Mouse (Mus musculus): ENCODE measurements around the gene Fmnl2.

Gene Fmnl2

DNA sequence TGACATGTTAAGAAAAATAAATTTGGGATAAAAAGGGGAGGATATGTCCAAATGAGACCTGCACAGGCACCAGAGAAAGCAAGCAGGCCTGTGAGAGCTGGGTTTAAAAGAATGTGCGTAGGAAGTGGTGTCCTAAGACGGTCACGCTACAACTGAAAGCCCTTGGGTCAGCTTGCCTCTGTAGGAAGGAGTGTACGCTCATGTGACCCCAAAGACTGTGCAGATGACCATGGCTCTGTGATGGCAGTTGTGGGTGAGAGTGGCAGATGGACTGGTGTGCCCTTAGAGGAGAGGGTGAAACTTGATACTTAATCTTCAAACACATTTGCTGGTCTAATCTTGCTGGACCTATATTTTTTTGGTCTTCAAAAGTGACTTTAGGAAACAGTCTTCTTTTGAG lies 92.6 kb downstream of the Fmnl2 start:
- peak in 1 of 2 experiments; percentile 30 for DNase-seq (ENCODE audit: inconsistent age in 2 of 2, low spot score in 1 of 2)

DNA sequence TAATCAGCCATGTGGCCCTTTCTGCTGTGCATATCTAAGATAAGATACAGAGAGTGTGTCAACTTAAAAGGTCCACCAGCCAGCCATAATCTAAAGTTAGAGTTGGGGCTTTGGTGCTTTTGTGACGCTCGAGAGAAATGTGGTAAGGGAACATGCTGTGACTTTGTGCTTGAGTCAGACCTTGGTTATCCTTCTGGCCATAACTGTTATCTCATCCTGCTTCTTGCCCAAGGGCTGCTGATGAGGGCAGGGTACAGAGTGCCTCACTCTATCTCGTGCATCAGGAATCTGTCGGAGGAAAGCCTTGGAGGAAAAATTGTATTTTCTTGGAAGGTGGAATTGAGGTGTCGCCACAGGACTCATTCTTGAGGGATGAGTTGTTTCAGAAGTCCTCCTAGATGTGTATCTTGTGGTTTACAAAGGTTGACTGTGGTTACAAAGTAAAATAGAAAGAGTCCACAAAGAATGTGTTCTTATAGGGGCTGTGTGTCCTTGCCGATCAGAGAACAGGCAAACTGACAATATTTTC lies 94.6 kb downstream of the Fmnl2 start:
- DNase-seq (ENCODE audit: inconsistent age in 2 of 2, low spot score in 1 of 2) = peak; percentile 73 to 81

DNA sequence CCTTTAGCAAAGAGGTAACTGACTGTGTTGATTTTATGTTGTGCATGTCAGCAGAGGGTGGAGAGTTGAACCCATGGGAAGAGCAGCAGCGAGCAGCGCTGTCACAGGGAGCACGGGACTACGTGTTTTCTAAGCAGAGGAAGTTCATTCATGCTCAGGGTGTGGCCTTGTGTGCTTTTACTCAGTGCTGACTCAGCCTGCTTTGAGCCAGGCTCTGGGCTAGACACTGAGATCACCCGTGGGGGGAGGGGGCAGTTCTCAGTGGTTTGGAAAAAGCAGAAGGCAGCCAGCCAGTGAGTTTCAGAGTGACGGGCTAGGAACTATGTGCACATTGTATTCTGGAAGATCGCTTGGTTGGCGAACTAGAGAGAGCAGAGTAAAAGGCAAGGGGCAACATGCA lies 97.4 kb downstream of the Fmnl2 start:
- DNase-seq (ENCODE audit: inconsistent age in 2 of 2, low spot score in 1 of 2) = peak; percentile 94 to 96

DNA sequence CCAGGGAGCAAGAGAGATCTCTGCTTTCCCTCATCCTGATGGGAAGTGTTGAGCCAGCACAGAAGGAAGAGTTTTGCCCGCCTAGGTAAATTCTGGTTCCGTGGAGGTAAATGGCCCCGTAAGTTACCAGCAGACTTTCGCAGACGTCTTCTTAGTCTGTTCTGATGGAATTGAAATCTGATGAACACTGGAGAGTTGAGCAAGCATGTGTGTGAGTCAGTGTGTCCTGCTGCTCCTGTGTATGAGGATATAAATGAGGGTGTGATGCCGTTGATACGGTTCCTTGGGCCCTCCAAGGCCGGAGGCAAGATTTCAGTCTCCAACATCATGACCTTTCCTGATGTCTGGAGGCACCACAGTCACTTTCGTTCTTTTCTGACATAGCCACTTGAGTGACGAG lies 98.2 kb downstream of the Fmnl2 start:
- peak in 1 of 2 experiments; percentile 84 for DNase-seq (ENCODE audit: inconsistent age in 2 of 2, low spot score in 1 of 2)

DNA sequence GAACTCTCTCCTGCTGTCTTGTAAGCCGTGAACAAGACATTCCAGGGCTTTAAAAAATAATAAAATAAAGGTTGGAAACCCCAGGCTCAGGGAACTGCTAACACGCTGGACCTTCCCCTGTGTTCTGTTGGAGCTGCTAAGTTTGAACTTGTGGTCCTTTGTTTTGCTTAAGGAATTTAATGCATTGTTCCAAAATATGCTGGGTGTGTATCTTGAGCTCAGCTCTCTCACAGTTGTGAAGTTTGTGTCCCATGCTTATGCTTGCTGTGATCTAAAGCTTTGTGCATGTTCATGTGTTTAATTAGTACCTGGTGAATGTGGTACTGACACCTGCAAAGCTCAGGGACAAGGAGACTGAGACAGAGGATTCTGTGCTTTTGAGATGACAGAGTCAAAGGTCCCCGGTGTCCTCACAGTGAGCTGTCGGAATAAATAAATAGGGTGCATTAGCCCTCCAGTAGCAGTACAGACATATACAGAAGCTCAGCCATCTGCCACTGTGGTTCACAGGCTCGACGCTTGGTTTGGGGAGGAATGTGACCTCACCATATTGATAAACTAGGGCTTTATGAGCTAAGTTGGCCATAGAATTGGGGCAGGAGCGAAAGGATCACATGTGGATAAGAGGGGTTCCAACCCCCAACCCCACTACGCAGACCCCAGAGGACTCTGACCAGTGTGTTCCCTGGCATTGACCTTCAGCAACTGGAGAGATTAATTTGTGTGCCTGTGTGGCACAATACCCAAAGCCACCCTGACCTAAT lies 100.3 kb downstream of the Fmnl2 start:
- DNase-seq (ENCODE audit: inconsistent age in 2 of 2, low spot score in 1 of 2) = peak in 1 of 2 experiments; percentile 74

DNA sequence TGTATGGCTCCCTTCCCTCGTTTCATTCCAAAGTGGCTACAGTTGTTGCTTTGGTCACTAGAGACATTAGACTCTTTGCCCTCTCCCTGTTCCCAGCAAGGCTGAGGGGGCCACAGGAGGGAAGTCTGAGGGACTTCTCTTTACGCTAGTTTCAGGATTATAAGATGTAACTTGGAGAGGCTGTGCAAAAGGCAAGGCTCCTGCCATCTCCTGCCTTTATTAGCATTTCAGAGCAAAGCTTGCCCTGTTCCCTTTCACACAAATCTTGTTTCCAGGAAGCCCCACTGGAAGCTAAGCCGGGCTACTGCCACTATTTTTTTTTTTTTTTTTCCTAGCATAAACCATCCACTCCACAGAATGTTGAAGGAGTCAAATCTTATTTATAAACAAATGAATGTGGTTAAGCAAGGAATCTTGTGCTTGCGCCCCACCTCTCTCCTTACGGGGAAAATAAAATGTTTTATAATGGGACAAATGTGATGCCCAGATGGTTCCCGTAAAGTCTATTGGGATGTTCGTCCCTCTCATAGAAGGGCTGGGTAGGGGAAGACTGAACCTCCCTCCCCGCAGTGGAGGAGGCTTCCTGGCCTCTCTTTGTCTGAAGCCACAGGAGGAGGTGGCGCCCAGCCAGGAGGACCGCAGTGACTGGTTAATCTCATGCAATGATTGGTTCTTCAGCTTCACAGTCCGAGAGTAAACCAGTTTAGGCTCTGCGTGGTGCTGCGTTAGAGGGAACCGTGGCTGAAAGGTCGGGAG lies 101.1 kb downstream of the Fmnl2 start:
- peak; percentile 73 to 89 for DNase-seq (ENCODE audit: inconsistent age in 2 of 2, low spot score in 1 of 2)

DNA sequence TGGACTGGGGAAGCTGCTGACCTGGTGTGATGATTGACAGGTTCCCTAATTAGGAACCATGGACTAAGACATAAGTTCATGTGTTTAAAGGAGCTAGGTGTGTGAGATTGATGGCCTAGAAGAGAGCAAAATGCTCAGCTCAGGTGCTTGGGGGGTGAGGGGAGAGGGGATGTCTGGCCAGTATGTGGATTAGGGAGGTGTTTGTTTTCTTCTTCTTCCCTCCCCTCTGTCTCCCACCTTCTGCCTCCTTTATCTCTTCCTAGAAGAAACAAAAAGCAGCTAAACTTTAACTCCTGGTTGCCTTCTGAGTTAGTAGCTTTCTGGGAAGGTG lies 101.6 kb downstream of the Fmnl2 start:
- DNase-seq (ENCODE audit: inconsistent age in 2 of 2, low spot score in 1 of 2) = no peak

DNA sequence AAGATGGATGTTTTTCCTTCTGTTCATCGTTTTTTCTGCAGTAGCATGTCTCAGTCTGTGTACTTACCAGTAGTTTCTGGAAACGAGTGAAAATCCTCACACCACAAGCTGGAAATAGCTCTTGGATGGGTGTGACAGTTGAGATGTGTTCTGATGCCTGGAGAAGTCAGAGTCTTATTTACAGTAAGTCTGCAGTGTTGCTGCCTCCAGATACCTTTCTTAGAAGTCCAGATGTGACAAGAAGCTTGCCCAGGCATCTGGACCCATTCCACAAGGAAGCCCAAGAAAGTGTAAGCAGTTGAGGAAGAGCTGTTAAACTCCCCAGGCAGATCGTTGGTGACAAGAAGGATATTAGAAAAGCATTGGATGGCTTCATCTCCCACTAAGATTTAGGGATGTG lies 102.3 kb downstream of the Fmnl2 start:
- no peak for DNase-seq (ENCODE audit: inconsistent age in 2 of 2, low spot score in 1 of 2)

DNA sequence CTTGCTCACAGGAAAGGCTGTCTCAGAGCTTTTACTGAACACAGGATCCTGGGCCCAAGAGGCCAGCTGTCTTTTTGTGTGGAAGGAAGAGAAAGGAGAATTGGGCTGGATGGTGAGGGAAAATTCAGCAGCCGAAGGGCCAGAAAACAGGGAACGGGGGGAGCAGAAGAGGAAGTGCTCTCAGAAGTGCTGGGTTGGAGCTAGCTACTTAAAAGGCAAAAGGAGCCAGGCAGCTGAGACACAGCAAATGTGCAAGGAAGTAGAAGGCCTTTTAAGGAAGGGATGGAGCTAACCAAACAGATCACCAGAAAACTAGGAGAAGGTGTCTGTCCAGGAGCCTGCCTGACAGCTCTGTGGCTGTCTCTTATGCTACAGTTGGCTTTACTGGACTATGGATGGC lies 103.0 kb downstream of the Fmnl2 start:
- peak in 1 of 2 experiments; percentile 44 for DNase-seq (ENCODE audit: inconsistent age in 2 of 2, low spot score in 1 of 2)

DNA sequence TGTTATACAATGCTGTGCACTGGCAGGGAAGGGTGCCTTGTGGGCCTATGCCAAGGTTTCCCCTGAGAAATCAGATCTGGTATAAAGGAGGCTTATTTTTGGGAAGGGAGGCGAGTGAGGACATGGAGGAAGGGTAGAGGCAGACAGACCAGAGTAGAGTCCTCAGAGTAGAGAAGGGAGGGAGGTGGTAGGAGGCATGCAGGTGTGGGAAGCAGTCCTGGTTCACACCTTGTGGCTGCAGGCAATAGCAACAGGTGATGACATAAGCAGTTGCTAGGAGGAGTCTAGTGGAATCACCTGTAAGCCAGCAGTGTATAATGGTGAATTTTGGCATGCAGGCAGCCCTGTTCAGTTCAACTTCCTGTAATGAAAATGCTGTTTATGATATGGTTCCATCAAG lies 105.8 kb downstream of the Fmnl2 start:
- DNase-seq (ENCODE audit: inconsistent age in 2 of 2, low spot score in 1 of 2) = no peak

DNA sequence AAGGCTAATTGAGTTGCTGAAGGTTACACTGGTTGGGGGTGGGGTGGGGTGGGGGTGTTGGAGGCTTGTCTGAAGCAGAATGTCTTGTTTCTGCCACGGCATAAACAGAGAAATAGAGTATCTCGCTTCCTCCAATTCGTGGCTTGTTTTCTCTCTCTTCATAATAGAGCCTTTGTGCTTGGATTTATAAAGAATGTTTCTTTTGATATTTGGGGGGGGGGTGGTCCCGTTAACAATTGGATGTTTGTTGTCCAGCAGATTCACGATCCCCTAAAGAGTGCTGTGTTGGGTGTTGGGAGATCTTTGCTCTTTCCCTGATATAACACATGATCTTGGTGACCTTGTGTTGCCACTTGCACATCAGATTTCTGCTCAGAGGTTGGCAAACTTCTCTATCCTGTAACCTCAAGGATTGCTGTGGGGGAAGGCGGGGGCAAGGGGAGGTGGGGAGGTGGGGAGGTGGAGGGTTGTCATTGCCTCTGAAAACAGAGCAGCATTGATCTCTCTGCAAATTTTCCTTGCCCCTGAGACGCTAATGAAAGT lies 106.8 kb downstream of the Fmnl2 start:
- DNase-seq (ENCODE audit: inconsistent age in 2 of 2, low spot score in 1 of 2) = peak in 1 of 2 experiments; percentile 59

DNA sequence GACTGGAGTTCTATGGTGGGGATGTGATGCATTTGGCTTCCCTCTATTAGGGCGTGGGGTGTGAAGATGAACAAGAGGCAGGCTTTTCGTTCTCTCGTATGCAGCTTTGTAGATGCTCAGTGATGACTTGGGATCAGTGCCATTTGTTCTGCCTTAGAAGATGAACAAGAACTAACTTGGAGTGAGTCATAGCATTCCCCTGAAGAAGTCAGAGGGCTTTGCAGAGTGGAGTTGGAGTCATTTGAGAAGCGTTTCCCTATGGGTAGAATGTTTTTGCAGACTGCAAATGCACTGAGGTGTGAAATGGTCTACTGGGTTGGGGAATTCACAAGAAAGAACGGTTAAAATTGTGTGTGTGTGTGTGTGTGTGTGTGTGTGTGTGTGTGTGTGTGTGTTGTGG lies 108.6 kb downstream of the Fmnl2 start:
- peak in 1 of 2 experiments; percentile 46 for DNase-seq (ENCODE audit: inconsistent age in 2 of 2, low spot score in 1 of 2)

DNA sequence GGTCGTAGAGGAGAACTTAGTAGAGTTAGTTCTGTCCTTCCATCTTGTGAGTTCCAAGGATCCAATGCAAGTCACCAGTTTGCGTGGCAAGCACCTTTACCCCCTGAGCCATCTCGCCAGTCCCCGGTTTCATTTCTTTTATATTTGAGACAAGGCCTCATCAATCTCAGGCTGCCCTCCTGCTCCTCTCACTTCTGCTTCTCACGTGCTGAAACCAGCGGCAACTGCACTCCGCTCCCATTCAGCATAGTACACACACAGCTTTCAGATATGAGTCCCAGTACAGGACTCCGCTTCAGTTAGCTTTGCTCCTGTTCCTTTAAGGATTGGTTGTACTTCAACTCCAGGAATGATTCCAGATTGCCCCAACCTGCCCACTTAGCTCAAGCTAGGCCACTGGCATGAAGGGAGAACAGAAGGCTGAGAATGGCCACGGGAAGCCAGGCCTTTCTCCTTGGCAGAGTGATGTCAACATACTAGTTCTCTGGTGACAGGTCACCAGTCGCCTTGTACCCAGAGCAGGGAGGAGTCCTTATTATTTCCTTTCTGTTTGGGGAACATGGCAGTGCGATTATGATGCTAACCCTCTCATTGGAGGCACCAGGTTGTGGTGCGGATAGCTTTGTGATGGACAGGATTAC lies 109.3 kb downstream of the Fmnl2 start:
- DNase-seq (ENCODE audit: inconsistent age in 2 of 2, low spot score in 1 of 2) = peak in 1 of 2 experiments; percentile 48

DNA sequence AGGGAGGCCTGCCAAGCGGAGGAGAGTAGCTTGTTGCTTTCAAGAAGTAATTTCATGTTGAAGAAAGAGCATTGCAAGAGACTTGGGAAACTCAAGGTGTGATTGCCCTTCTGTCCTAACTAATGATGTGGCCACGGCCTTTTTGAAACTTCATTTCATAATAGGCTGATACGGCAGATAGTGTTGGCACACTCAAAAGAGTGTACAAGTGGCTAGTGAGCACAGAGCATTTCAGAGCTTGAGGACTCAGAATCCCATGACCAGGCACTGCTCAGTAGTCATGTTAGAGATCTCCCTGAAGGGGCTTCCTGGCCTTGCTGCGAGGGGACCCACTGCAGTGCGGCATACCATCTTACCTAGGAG lies 109.8 kb downstream of the Fmnl2 start:
- DNase-seq (ENCODE audit: inconsistent age in 2 of 2, low spot score in 1 of 2) = no peak

DNA sequence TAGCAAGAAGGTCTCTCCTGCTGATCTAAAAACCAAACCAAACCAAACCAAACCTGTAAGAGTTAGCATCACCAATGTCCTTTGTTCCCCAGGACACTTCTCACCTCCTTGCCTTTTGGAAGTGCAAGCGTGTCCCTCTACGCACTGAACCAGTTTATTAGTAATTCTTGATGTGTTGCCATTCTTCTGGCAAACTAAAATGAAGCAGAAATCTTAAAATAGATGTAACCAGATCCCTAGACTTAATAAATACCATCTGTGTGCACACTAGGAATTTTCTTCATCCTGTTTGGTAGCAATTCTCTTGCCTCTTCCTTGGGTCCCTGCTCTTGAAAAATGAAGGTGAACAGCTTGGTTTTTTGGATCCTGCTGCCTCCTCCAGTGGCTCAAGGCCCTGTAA lies 111.2 kb downstream of the Fmnl2 start:
- DNase-seq (ENCODE audit: inconsistent age in 2 of 2, low spot score in 1 of 2) = no peak

DNA sequence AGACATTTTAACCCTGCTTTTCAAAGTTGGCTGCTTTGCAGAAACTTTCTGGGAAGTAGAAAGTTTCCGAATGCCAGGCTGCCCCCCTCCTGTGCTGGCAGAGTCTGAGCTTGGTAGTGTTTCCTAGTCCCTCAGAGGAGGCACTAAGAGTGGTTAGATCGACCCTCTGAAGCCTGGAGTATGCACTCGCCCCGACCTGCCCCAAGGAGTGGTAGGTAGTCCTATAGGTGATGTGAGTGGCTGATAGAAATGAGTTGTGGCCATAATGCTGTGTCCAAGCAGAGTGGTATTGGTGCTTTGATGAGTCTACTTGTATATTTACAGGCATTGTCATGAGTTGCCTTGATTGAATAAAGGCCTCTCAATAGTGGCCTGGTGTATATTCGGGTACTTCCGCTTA lies 116.4 kb downstream of the Fmnl2 start:
- peak in 1 of 2 experiments; percentile 51 for DNase-seq (ENCODE audit: inconsistent age in 2 of 2, low spot score in 1 of 2)

DNA sequence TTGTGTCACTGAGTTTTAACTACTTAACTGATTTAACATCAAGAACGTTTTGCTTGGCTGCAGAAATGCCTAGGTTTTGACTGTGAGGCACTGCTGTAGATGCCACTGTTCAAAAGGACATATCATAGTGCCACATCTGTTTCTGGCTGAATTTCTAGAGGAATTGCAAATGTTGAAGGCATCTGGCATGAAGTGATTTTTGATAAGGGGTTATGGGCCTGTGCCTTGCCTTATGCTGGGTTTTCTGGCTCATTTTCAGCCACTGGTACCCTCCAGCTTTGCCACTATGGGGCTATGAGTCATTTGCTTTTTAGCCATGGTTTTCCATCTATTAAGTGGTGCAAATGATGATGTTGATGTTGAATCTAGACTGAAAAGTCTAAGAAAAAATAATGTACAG lies 117.1 kb downstream of the Fmnl2 start:
- peak; percentile 50 to 76 for DNase-seq (ENCODE audit: inconsistent age in 2 of 2, low spot score in 1 of 2)

DNA sequence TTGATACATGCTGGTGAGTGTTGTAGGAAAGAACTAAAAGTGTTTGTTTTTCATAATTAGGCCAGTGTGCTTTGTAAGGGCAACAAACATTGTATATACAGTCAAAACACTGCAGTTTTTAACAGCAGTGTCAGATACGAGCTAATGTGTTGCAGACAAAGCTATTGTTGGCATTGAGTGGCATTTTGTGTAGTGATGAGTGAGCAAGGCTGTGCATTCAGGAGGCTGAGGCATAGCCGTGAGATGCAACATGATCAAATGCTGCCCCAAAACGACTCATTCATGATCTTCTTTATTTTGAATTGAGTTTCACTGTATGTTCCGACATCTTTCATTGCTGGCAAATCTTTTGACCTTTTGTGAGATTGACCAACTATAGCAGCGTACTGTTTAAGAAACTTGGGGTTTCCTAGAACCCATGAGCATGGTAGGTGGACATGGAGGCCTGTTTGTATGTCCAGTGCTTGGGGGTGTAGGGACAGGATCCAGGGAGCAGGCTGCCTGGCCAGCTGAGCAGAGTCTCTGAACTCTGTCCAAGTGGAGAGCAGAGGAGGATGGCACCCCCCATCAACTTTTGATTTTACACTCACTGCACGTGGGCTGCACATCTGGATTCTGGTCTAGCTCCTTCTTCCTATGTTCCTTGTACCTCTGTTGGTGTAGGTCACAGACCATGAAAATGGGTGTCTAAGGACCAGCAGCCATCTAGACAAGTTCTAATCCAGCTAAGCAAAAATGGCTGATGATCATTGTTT lies 120.4 kb downstream of the Fmnl2 start:
- no peak for DNase-seq (ENCODE audit: inconsistent age in 2 of 2, low spot score in 1 of 2)

DNA sequence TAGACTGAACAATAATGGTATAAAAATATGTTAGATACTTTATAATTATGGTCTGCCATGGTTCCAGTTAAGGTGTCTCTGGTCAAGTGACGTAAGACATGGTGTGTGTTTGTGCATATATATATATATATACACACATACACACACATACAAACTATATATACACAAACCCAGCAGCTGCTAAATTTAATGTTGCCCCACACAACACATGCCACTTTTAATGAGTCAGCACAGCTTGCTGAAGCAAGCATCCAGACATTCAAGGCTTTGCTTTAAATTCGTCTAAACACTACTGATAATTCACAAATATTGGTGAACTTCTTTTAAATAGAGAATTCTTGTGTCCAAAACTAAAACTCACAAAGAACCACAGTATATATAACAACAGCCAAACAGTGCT lies 121.1 kb downstream of the Fmnl2 start:
- no peak for DNase-seq (ENCODE audit: inconsistent age in 2 of 2, low spot score in 1 of 2)

DNA sequence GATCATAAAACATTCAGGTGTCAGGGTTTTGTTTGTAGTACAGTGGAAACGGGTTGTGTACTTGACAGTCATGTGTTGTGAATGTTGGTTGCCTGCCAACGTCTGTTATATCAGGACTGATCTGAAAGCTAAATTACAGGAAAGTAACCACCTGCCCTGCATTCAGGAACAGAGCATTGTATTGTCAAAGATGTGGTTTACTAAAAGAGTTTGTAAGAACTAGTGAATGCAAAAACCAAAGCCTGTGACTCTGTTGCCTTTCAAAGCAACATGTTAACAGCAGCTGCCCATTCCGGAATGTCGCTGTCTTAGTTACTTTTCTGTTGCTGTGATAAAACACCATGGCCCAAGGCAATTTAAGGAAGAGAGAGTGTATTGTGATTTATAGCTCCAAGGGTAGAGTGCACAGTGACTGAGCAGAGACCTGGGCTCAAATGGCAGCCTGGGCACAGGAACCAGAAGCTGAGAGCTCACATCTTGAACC lies 121.7 kb downstream of the Fmnl2 start:
- peak in 1 of 2 experiments; percentile 76 for DNase-seq (ENCODE audit: inconsistent age in 2 of 2, low spot score in 1 of 2)

DNA sequence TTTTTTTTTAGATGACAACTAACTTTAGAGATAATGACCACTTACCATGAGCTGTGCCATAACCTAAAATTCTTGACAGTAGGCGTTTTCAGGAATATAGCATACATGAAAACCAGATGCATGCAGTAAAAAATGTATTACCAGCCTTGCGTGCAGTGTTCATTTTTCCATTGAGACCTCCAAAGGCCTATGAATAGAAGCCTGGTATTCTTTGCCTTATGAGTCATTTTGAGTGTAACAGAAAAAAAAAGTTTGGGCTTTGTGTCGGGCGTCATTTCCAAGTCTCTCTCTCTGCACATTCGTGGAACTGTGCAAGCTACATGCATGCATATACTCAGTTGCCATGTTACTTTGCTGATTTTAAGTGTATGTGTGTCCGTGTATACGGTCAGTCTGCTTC lies 123.5 kb downstream of the Fmnl2 start:
- DNase-seq (ENCODE audit: inconsistent age in 2 of 2, low spot score in 1 of 2) = no peak

All from adrenal gland, adult (tissue).